Mouse (Mus musculus) heart, adult 2 months (tissue): ENCODE data around the gene Cd48.

Experiments
- CTCF ChIP-seq: fragments of 200-600 bp; IDR thresholded peaks from 2 replicates; pipeline ENCODE4 v1.8.1; 2022; ENCODE audit warnings: antibody characterized with exemption, mild to moderate bottlenecking, moderate library complexity
- POLR2A ChIP-seq: fragments of 200-500 bp; IDR thresholded peaks from 2 replicates; pipeline ENCODE4 v1.6.1; 2011; ENCODE audit warnings: mild to moderate bottlenecking, low read depth, low read length, control low read depth; ENCODE audit not compliant: insufficient read depth

GRCm38 (mm10) chr1:171716232-171716631 is 34.4 kb downstream of the Cd48 start:
- TF ChIP-seq POLR2A (no peak), CTCF (no peak)
